Mouse (Mus musculus) CH12.LX (cell line): ENCODE results near the gene Lsm2.
"Not testable (repeated sequence)": the region's sequence is repeated elsewhere in the genome, so short reads cannot be mapped to it uniquely, and the experiment has no call there.

Source experiments
- RCOR1 ChIP-seq: conservative IDR thresholded peaks from 2 replicates; pipeline ENCODE4 v1.6.1; 2012; ENCODE audit warnings: low read depth, mild to moderate bottlenecking, inconsistent platforms, low read length, improper control_type of control experiment
- ZNF384 ChIP-seq: IDR thresholded peaks from 2 replicates; pipeline ENCODE4 v1.6.1; 2012; ENCODE audit warnings: low read depth, low read length, improper control_type of control experiment, inconsistent platforms

- TF ChIP-seq ZNF384, RCOR1: not testable (repeated sequence)
Observed at GRCm38 (mm10) chr17:34970850-34971249, 10.8 kb upstream of the Lsm2 start.
